Mouse (Mus musculus) intestine, embryonic 14.5 days (tissue): ENCODE data around the gene Sec61a2. TPM values are rescaled to one million over a fixed set of nuclear protein-coding genes. Genes with fewer than 3 reads are reported as not detected.

ENCODE experiments used
- ATAC-seq: fragments of 200-750 bp; cut with Nextera tagmentation; replicated peaks from 2 replicates; pipeline ENCODE4 v1.8.0; 2017; ENCODE audit warnings: low read depth, moderate number of reproducible peaks, moderate TSS enrichment, moderate library complexity; ENCODE audit not compliant: low FRiP score, low TSS enrichment
- DNase-seq: peaks from one replicate; pipeline ENCODE4 v3.0.0-alpha.2; 2018; ENCODE audit warnings: low spot score
- H3K27ac ChIP-seq: fragments of 300-500 bp; sonication (generic); 2 replicates; pipeline ENCODE4 v1.5.1; 2014; ENCODE audit warnings: low read depth, mild to moderate bottlenecking, control low read depth
- H3K27me3 ChIP-seq: fragments of 300-500 bp; sonication (generic); replicated peaks from 2 replicates; pipeline ENCODE4 v1.6.1; 2014; ENCODE audit warnings: low read length, control low read depth; ENCODE audit not compliant: control insufficient read depth, insufficient read depth
- H3K36me3 ChIP-seq: fragments of 300-500 bp; sonication (generic); 2 replicates; pipeline ENCODE4 v1.6.1; 2014; ENCODE audit warnings: low read length, control low read depth; ENCODE audit not compliant: control insufficient read depth, insufficient read depth
- H3K4me1 ChIP-seq: fragments of 300-500 bp; sonication (generic); replicated peaks from 2 replicates; pipeline ENCODE4 v1.6.1; 2014; ENCODE audit warnings: low read length, control low read depth, mixed read lengths; ENCODE audit not compliant: control insufficient read depth, insufficient read depth
- H3K4me2 ChIP-seq: fragments of 300-500 bp; sonication (generic); 2 replicates; pipeline ENCODE4 v1.6.1; 2014; ENCODE audit warnings: low read length
- H3K4me3 ChIP-seq: fragments of 300-500 bp; sonication (generic); 2 replicates; pipeline ENCODE4 v1.5.1; 2014; ENCODE audit warnings: low read depth, low read length, control low read depth, mixed read lengths
- H3K9ac ChIP-seq: fragments of 300-500 bp; sonication (generic); 2 replicates; pipeline ENCODE4 v1.6.1; 2014; ENCODE audit warnings: mild to moderate bottlenecking, low read length
- H3K9me3 ChIP-seq: fragments of 300-500 bp; sonication (generic); 2 replicates; pipeline ENCODE4 v1.6.1; 2016; ENCODE audit warnings: low read length, control low read depth; ENCODE audit not compliant: control insufficient read depth
- WGBS: fragments of 180-500 bp; shearing (Covaris S2); extraction: QIAGEN DNeasy Blood & Tissue Kit; methylation state at CpG from one replicate; pipeline ENCODE4 v1.1.7; 2014; 5-methylcytosine and 5-hydroxymethylcytosine counted together
- polyA plus RNA-seq: library from polyadenylated mRNA; unstranded; fragments of >200 nt; fragmentation: Nextera tagmentation; extraction: Ambion mirVana; gene quantifications from 2 replicates; pipeline ENCODE4 v1.2.1, GENCODE M21; 2014

The Sec61a2 gene
- polyA plus RNA-seq, 1 experiment from 2014 or later = 77.9 TPM

DNA sequence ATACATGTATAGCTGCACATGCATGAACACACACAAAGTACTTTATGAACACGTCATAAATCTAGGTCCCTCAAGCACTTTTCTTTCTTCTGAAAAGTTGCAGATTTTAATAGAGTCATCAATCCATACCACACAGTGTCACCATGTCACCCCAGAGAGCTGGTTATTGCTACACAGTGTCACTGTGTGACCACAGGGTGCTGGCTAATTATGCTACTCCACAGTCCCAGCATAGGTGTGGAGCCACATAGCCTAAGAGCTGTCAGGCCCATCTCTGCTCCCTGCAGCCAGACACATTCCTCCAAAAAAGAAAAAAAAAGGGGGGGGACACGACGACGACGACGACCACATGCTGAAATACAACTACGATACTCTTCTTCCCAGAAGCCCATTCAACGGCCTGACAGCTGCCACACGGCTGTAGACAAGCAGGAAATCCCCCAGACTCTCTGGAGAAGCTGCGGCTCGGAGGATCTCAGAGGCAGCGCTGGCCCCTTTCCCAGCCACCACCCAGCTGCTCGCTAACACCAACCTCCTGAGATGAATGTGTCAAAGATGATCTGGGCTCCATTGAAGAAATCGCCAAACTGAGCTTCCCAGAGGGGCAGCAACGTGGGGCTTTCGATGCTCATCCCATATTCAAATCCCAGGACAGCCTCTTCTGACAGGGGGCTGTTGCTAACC is 16.2 kb upstream of the Sec61a2 start:
- ATAC-seq = no peak
- Histone ChIP-seq H3K4me1 (peaks cover 5% of the 10 kb centered on the region; the same call in 1 of the 2 replicates), H3K27ac (no peak overlapping the region), H3K27me3 (no peaks in the 10 kb centered on the region), H3K9ac (no peak overlapping the region), H3K4me3 (no peak overlapping the region), H3K9me3 (no peaks in the 10 kb centered on the region), H3K4me2 (0 out of 2 replicates have a peak overlapping the region, but pooled peaks have one; percentile 15), H3K36me3 (peaks cover 4% of the 10 kb centered on the region; the same call in 1 of the 2 replicates)
- no peak for DNase-seq
- 57% methylated on average over 16 of the region's 16 CpGs for WGBS

- peak; percentile 71 for DNase-seq
- H3K4me3 ChIP-seq = no peak overlapping the region
- no peak overlapping the region for H3K4me2 ChIP-seq
- H3K27ac ChIP-seq = no peak overlapping the region
- no peaks in the 10 kb centered on the region for H3K9me3 ChIP-seq
- WGBS = 66% methylated on average over 3 of the region's 3 CpGs
- H3K4me1 ChIP-seq = peaks cover 5% of the 10 kb centered on the region; the same call in 1 of the 2 replicates
- ATAC-seq = no peak
- no peak overlapping the region for H3K9ac ChIP-seq
- H3K36me3 ChIP-seq = peaks cover 4% of the 10 kb centered on the region; the same call in 1 of the 2 replicates
- no peaks in the 10 kb centered on the region for H3K27me3 ChIP-seq
Measured at GRCm38 (mm10) chr2:5906625-5907024, 11.4 kb upstream of the Sec61a2 start.

DNA sequence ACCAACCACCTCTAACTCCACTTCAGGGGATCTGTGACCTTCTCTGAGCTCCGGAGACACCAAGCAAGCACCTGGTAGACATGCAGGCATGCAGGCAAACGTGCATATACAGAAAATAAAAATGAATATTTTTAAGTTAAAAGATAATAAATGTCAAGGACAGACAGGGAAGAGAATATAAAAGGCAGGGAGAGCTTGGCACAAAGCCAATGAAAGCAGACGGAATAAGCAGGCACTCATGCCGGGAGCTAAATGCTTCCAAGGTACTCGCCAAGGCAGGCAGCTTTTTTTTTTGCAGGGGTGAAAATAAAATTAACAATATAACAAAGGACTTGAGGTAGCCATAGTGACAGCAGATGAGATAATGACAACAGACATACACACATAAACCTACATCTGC is 10.9 kb upstream of the Sec61a2 start:
- Histone ChIP-seq H3K27ac (no peak overlapping the region), H3K4me1 (no peaks in the 10 kb centered on the region; the same call in 1 of the 2 replicates), H3K36me3 (peaks cover 4% of the 10 kb centered on the region; the same call in 1 of the 2 replicates), H3K9ac (no peak overlapping the region), H3K9me3 (no peaks in the 10 kb centered on the region), H3K4me2 (no peak overlapping the region), H3K27me3 (no peaks in the 10 kb centered on the region), H3K4me3 (no peak overlapping the region)
- WGBS = 30% methylated on average over 5 of the region's 5 CpGs
- no peak for DNase-seq
- no peak for ATAC-seq

GRCm38 (mm10) chr2:5900145-5900544 is 4.9 kb upstream of the Sec61a2 start:
- DNase-seq (no peak), ATAC-seq (no peak)
- no peaks in the 10 kb centered on the region for H3K9me3 ChIP-seq
- H3K4me2 ChIP-seq = no peak overlapping the region
- H3K4me3 ChIP-seq = no peak overlapping the region
- no peak overlapping the region for H3K9ac ChIP-seq
- H3K27ac ChIP-seq = no peak overlapping the region
- WGBS = 74% methylated on average over 5 of the region's 5 CpGs
- H3K4me1 ChIP-seq = no peaks in the 10 kb centered on the region
- H3K27me3 ChIP-seq = no peaks in the 10 kb centered on the region
- peaks cover 3% of the 10 kb centered on the region for H3K36me3 ChIP-seq

GRCm38 (mm10) chr2:5894296-5894695 is 936 bp downstream of the Sec61a2 start:
- Histone ChIP-seq H3K9me3 (no peaks in the 10 kb centered on the region), H3K27me3 (no peaks in the 10 kb centered on the region), H3K27ac (no peak overlapping the region; the same call in 1 of the 2 replicates), H3K4me2 (peak overlapping the region; percentile 72), H3K36me3 (peaks cover 29% of the 10 kb centered on the region), H3K9ac (peak overlapping the region; percentile 92), H3K4me1 (peaks cover 9% of the 10 kb centered on the region; the same call in 1 of the 2 replicates), H3K4me3 (peak overlapping the region; percentile 92)
- WGBS = 27% methylated on average over 11 of the region's 11 CpGs
- ATAC-seq (no peak), DNase-seq (peak; percentile 62)

DNA sequence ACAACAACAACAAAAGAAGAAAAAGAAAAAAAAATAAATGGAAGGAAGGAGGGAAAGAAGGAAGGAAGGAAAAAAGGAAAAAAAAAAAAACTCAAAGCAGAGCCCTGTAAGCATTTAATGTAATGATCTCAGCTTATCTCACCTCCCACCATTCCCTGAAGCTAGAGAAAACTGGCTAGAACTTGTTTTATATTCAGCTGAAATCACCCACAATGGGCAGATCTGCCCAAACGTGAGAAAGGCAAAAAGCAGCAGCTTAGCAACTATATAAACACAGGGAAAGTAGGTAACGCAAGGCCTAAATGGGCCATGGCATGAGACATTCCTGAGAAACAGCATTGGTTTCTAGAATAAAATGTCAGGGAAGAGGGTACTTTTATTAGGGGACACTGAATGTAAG is 5.8 kb downstream of the Sec61a2 start:
- Histone ChIP-seq H3K4me1 (peaks cover 9% of the 10 kb centered on the region; the same call in 1 of the 2 replicates), H3K4me3 (no peak overlapping the region), H3K36me3 (peaks cover 70% of the 10 kb centered on the region), H3K4me2 (no peak overlapping the region), H3K27ac (no peak overlapping the region), H3K9me3 (no peaks in the 10 kb centered on the region), H3K27me3 (no peaks in the 10 kb centered on the region), H3K9ac (no peak overlapping the region)
- no peak for DNase-seq
- ATAC-seq = no peak
- 51% methylated on average over 2 of the region's 2 CpGs for WGBS

DNA sequence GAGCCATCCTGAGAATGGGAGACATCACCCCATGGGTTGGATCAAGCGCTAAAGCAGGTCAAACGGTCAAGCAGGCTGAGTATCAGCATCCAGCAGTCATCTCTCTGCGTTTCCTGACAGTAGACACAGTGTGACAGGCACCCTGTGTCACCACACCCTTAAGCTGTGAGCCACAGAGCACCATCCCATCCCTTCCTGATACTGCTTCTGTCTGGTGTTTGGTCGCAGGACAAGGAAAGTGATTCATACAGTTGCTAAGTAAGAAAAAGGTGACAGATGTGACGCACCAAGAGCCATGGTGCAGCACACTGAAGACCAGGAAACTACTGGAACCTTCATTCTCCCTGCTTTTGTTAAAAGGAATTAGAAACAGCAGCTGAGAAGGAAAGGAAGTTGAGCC is 6.4 kb downstream of the Sec61a2 start:
- Histone ChIP-seq H3K4me2 (no peak overlapping the region), H3K27ac (no peak overlapping the region), H3K4me1 (peaks cover 5% of the 10 kb centered on the region; the same call in 1 of the 2 replicates), H3K9ac (no peak overlapping the region), H3K27me3 (no peaks in the 10 kb centered on the region), H3K36me3 (peaks cover 73% of the 10 kb centered on the region), H3K4me3 (no peak overlapping the region), H3K9me3 (no peaks in the 10 kb centered on the region)
- DNase-seq = no peak
- 85% methylated on average over 5 of the region's 5 CpGs for WGBS
- ATAC-seq = no peak

DNA sequence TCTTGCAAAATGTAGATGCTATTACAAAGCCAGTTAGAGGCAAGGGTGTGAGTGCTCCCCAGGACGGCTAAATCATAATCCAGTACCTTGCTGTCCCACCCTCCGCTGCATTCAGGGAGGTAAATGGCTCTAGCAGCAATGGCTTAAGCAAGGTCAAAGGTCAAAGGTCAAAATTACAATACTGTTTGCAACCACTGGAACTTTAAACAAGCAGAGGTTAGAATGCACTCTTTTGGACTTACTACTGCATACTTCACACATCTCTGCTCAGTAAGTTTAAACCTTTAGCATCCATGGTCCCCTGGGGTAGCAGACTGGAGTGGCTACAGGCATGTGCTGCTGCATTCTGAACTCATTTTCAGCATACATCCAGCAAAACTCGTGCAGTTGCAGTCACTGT is 17.8 kb downstream of the Sec61a2 start:
- Histone ChIP-seq H3K9me3 (no peaks in the 10 kb centered on the region), H3K27ac (no peak overlapping the region), H3K27me3 (no peaks in the 10 kb centered on the region), H3K4me3 (no peak overlapping the region), H3K4me1 (no peaks in the 10 kb centered on the region), H3K9ac (no peak overlapping the region), H3K4me2 (no peak overlapping the region), H3K36me3 (peaks cover 92% of the 10 kb centered on the region)
- 71% methylated on average over 3 of the region's 3 CpGs for WGBS
- DNase-seq = no peak
- no peak for ATAC-seq

- no peak overlapping the region for H3K27ac ChIP-seq
- H3K4me3 ChIP-seq = no peak overlapping the region
- peaks cover 77% of the 10 kb centered on the region for H3K36me3 ChIP-seq
- 88% methylated on average over 5 of the region's 5 CpGs for WGBS
- H3K4me2 ChIP-seq = no peak overlapping the region
- H3K4me1 ChIP-seq = no peaks in the 10 kb centered on the region
- DNase-seq (no peak), ATAC-seq (no peak)
- H3K9ac ChIP-seq = no peak overlapping the region
- H3K27me3 ChIP-seq = no peaks in the 10 kb centered on the region
- H3K9me3 ChIP-seq = no peaks in the 10 kb centered on the region
Measured at GRCm38 (mm10) chr2:5869746-5870145, 25.5 kb downstream of the Sec61a2 start.
